Mouse (Mus musculus) heart, postnatal 14 days (tissue): ENCODE data around the gene Csnka2ip. TPM values are rescaled to one million over a fixed set of nuclear protein-coding genes. Genes with fewer than 3 reads are reported as not detected.

ENCODE experiments used
- total RNA-seq, 2 experiments: library from RNA; stranded (reverse); gene quantifications; 2 replicates each; pipeline ENCODE4 v1.2.3; 2021

The Csnka2ip gene
- total RNA-seq, 2 experiments from 2014 or later, result not detected

Other genes starting within 250 kb of the Csnka2ip start
- gene 4930453N24Rik, start 168.8 kb upstream of the Csnka2ip start, total RNA-seq, result 10 to 100 TPM; 24.5 to 24.6 TPM
- gene Zfp654, start 249.2 kb upstream of the Csnka2ip start, total RNA-seq, result 1 to 10 TPM; 9.6 to 10.0 TPM
- gene Cggbp1, start 249.6 kb upstream of the Csnka2ip start, total RNA-seq, result 10 to 100 TPM; 45.7 to 52.6 TPM